Mouse (Mus musculus): ENCODE results near the gene Dlst. TPM values are rescaled to one million over a fixed set of nuclear protein-coding genes. Genes with fewer than 3 reads are reported as not detected.

The Dlst gene
- total RNA-seq (2023): 183 TPM

GRCm38 (mm10) chr12:85110698-85111592 is at the start of gene Dlst, which contains the start of gene Prox2:
Gene Dlst (plus strand): TSS chr12:85110833.
Gene Prox2 (minus strand): TSS chr12:85110759.

DNA sequence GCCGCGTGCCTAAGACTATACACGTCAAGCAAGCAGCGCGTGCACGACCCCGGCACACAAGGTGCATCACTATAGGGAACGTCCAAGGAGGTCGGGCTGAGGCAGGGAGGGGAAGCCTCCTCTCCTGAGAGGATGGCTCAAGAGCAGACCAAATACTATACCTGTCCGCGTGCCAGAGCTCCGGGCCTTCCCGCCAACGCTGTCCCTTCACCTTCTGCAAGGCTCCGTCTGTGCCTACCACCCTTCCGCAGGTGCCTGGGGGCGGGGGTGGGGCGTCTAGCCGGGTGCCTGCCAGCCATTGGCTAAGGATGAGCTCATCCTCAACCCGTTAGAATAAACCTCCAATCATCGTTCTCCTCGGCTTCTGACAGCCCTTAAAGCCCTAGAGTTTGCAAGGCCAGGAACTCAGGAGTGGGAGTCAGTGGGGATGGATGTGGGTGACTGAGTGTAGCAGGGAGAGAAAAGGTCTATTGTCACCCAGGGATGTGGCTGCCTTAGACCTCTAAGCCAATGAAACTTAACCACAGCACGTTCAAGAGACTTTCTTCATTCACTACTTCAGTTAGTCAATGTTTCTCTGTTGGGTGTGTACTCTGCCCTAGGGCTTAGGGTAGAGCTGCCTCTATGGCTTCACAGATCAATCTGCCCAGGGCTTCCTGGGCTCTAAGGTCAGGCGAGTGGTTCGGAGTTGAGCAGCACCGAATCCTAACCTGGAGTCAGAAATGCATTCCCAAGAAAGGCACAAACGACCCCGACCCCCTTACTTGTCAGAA is 40.6 kb downstream of the Dlst start, which contains the start of gene Rps6kl1:
Gene Rps6kl1, minus strand, starts transcription at position 263 of the 773 bp plus-strand sequence.

DNA sequence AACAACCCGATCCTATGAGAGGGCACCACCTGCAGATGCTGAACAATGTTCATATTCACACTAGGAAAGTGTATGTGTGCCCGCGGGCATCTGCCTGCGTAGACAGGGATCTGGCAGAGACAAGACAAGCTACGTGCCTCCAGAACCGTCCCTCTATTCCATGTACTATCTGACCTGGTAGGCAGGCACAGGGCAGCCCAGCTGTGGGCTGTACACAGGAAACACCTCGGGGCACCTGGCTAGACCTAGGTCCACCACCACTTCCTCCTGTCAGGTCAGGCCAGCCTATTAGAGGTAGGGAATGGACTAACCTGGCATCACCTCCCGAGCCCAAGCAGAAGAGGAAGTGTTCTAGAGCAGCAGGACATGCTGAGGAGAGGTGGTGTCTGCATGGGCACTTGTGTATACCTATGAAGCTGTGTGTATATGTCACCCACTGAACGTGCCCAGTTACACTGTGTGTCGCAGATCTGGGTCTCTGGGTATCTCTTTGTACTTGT is 67.2 kb downstream of the Dlst start, which contains the start of gene Pgf:
Gene Pgf, minus strand, starts transcription at position 51 of the 500 bp plus-strand sequence.

Other genes starting within 250 kb of the Dlst start
- not detected for gene Ltbp2, start 234.3 kb upstream of the Dlst start, total RNA-seq (2023)
- 100 TPM for gene Fcf1, start 139.9 kb upstream of the Dlst start, total RNA-seq (2023)
- 35.9 TPM for gene Arel1, start 139.9 kb upstream of the Dlst start, total RNA-seq (2023)
- gene Ylpm1, start 114.5 kb upstream of the Dlst start, total RNA-seq (2023): 84.9 TPM
- gene Prox2, start 74 bp upstream of the Dlst start, total RNA-seq (2023): 4.2 TPM
- 3.6 TPM for gene Rps6kl1, start 40.4 kb downstream of the Dlst start, total RNA-seq (2023)
- gene Pgf, start 67.0 kb downstream of the Dlst start, total RNA-seq (2023): not detected
- gene Eif2b2, start 108.6 kb downstream of the Dlst start, total RNA-seq (2023): 100.0 TPM
- 17.1 TPM for gene Mlh3, start 159.8 kb downstream of the Dlst start, total RNA-seq (2023)
- 19.3 TPM for gene Acyp1, start 177.6 kb downstream of the Dlst start, total RNA-seq (2023)
- not detected for gene Zc2hc1c, start 177.8 kb downstream of the Dlst start, total RNA-seq (2023)
- 60.3 TPM for gene Nek9, start 228.5 kb downstream of the Dlst start, total RNA-seq (2023)

Measured in CD8-positive naive resting alpha-beta T cell, adult 57 days (primary cell).